ENCODE assay signal across 12 mouse cellular contexts in the genomic region with DNA sequence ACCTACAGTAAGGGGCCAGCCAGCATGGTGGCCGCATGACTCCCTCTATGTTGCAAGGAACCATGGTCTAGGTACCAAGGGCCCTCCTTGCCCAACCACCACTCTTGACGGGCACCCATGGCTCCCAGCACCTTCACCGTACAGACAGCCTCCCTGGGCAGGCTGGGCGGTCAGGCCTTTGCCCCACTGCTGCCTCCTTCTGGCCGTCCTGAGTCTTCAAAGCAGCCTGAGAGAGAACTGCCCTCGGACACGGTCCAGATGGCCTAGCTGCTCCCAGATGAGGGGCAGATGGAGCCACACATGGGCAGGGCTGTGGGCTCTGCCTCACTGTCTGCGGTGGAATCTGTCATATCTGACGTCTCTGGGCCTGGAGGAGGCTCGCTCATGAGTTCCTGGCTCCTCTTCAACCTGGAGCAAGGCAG. TPM values are rescaled to one million over a fixed set of nuclear protein-coding genes. Genes with fewer than 3 reads are reported as not detected.
DNase-seq lines count a peak whose midpoint lies in the region; ATAC-seq lines count a peak whose summit lies in the region.
"Had no signal": no experiment of that assay in that cellular context is flagged by ENCODE, and none has a peak within 500 bp of the region (broad histone marks: within the 10 kb centered on the region; RNA-seq: fewer than 3 reads in every experiment).

No protein-coding gene starts in this region.

- H3K4me2 ChIP-seq in neural tube, embryonic 13.5 days: no peak overlapping the region
- H3K4me2 ChIP-seq: embryonic facial prominence, embryonic 15.5 days had no signal

- peaks cover 37% of the 10 kb centered on the region for H3K36me3 ChIP-seq in neural tube, embryonic 13.5 days
- H3K36me3 ChIP-seq: embryonic facial prominence, embryonic 15.5 days had no signal

- no peak overlapping the region for H3K4me3 ChIP-seq in neural tube, embryonic 13.5 days
- H3K4me3 ChIP-seq: embryonic facial prominence, embryonic 15.5 days had no signal

- peak overlapping the region; percentile 1; the same call in 1 of the 2 replicates for H3K27ac ChIP-seq in neural tube, embryonic 13.5 days (replicated peaks)
- H3K27ac ChIP-seq: embryonic facial prominence, embryonic 15.5 days had no signal

- peak; percentile 24; the same call in 1 of the 2 replicates for ATAC-seq in granulocyte monocyte progenitor cell, adult 5-6 weeks (replicated peaks; ENCODE audit: poor library complexity, severe bottlenecking)
- peak; percentile 37; the same call in 1 of the 2 replicates for ATAC-seq in neural tube, embryonic 13.5 days (ENCODE audit: low read depth)

- no peaks in the 10 kb centered on the region for H3K9me3 ChIP-seq in neural tube, embryonic 13.5 days
- H3K9me3 ChIP-seq: embryonic facial prominence, embryonic 15.5 days had no signal

- no peaks in the 10 kb centered on the region for H3K27me3 ChIP-seq in neural tube, embryonic 13.5 days
- H3K27me3 ChIP-seq: embryonic facial prominence, embryonic 15.5 days had no signal

- H3K4me1 ChIP-seq in neural tube, embryonic 13.5 days (replicated peaks): peaks cover 3% of the 10 kb centered on the region; the same call in 1 of the 2 replicates
- H3K4me1 ChIP-seq: embryonic facial prominence, embryonic 15.5 days had no signal

- WGBS in neural tube, embryonic 13.5 days: 43% methylated on average over 10 of the region's 10 CpGs

- H3K9ac ChIP-seq in neural tube, embryonic 13.5 days: no peak overlapping the region
- H3K9ac ChIP-seq: embryonic facial prominence, embryonic 15.5 days had no signal

- peak; percentile 25 for DNase-seq in adrenal gland, postnatal 10 days
- DNase-seq in adrenal gland, adult 2 months: no peak
- DNase-seq in layer of hippocampus, postnatal 10 days (ENCODE audit: low spot score in 2 of 2): peak; percentile 61 to 67
- no peak for DNase-seq in layer of hippocampus, adult 9-10 months (ENCODE audit: low spot score)
- DNase-seq in layer of hippocampus, adult 11-12 months (ENCODE audit: low spot score): no peak
- no peak for DNase-seq in frontal cortex, postnatal 10 days (ENCODE audit: low spot score in 2 of 2)
- DNase-seq: thymus, adult 2 months had no signal

RNA-seq across cellular contexts. Expression of a gene that starts 18.2 kb away (rescaled TPM):
- total RNA-seq in adrenal gland, postnatal 10 days (2021): 1 to 10 TPM; 3.3 to 6.3 TPM
- 1 to 10 TPM; 1.4 to 2.8 TPM for total RNA-seq in adrenal gland, adult 2 months (2021)
- polyA plus RNA-seq in adrenal gland, adult 2 months (2012; rRNA removed): 0.67 and 0.73 TPM in 2 replicates
- total RNA-seq in layer of hippocampus, postnatal 10 days (2021): 100 to 1,000 TPM; 117 to 125 TPM
- total RNA-seq in granulocyte monocyte progenitor cell, adult 5-6 weeks (2014; fragmentation: Nextera tagmentation): not detected in 2 replicates
- not detected in 2 replicates for total RNA-seq in granulocyte monocyte progenitor cell, adult 5-6 weeks (2017)
- 315 and 316 TPM in 2 replicates for polyA plus RNA-seq in neural tube, embryonic 13.5 days (2015; fragmentation: Nextera tagmentation; extraction: Ambion mirVana)
- total RNA-seq: hematopoietic stem cell, adult 5-6 weeks; neutrophil, adult 5-6 weeks had no signal

Comparison
In these comparisons a context has a peak if more than half of its experiments do, and no peak if none do; other contexts are left out.
1. DNase-seq: peak in adrenal gland, postnatal 10 days (single experiment) and layer of hippocampus, postnatal 10 days (2 of 2); none in adrenal gland, adult 2 months (single experiment), layer of hippocampus, adult 9-10 months (single experiment), layer of hippocampus, adult 11-12 months (single experiment) and frontal cortex, postnatal 10 days (0 of 2).
2. RNA of a gene that starts 18.2 kb away (total RNA-seq): 117 to 125 TPM in layer of hippocampus, postnatal 10 days; 3.3 to 6.3 TPM in adrenal gland, postnatal 10 days, 1.4 to 2.8 TPM in adrenal gland, adult 2 months and not detected in granulocyte monocyte progenitor cell, adult 5-6 weeks; every median in the first group is over 10 times any median in the second.